Mouse (Mus musculus) embryonic fibroblast, embryonic 13.5 days (primary cell): ENCODE measurements at regions not wholly inside any gene's neighbourhood (a gene's known extent, or its start where the extent isn't known, plus 50 kb on each side); places are given as distances from the start of the nearest gene placed in this dataset.

Source experiments
- CTCF ChIP-seq: IDR thresholded peaks from 2 replicates; pipeline ENCODE4 v1.5.1; 2011; ENCODE audit warnings: mild to moderate bottlenecking, control low read depth, low read length, moderate library complexity, borderline replicate concordance; ENCODE audit not compliant: insufficient read depth
- POLR2A ChIP-seq: IDR thresholded peaks from 2 replicates; pipeline ENCODE4 v1.6.1; 2011; ENCODE audit warnings: low read depth, mild to moderate bottlenecking, control low read depth, low read length, moderate library complexity

DNA sequence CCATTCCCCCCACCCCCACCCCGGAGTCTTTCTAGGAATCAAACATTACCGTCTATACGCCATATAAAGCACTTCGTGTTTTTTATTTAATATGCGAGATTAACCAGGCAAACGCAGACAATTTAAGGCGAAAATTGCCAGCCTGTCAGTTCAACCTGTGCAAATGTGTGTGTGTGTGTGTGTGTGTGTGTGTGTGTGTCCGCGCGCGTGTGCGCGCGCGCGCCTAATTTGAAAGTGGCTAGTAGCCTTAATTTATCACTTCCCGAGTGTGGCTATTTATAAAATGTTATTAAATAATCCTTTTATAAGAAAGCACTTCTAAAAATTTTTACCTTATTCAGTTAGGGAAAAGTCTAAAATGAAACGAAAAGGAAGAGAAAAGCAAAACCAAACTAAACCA is 89.5 kb downstream of the Foxb1 start:
- TF ChIP-seq CTCF (no peak), POLR2A (no peak)
